8 mouse cellular contexts compared by ENCODE assay signal in genomic region chr2:39097993-39098392, GRCm38 (mm10).
A peak's percentile ranks its signal among the peaks of the same experiment; 100 is the strongest.
DNase-seq lines count a peak whose midpoint lies in the region.

No protein-coding gene starts in this region.

- peak; percentile 12 for DNase-seq in embryo, embryonic 10.5 days (ENCODE audit: low spot score)
- DNase-seq in embryo, embryonic 11 days: no peak
- peak; percentile 3 for DNase-seq in lung, postnatal 10 days
- no peak for DNase-seq in lung, postnatal 4 days
- peak; percentile 52 for DNase-seq in c-Kit-positive CD71-positive TER-119-positive erythroid progenitor cells, embryonic 14.5 days (ENCODE audit: low spot score)
- DNase-seq in thymus, postnatal 25 days: peak; percentile 4
- no peak for DNase-seq in frontal cortex, postnatal 25 days (ENCODE audit: low spot score in 2 of 2)
- DNase-seq in cerebellum, adult 8-10 months: no peak

Comparison
In these comparisons a context has a peak if more than half of its experiments do, and no peak if none do; other contexts are left out.
1. DNase-seq: peak in embryo, embryonic 10.5 days (single experiment), lung, postnatal 10 days (single experiment), c-Kit-positive CD71-positive TER-119-positive erythroid progenitor cells, embryonic 14.5 days (single experiment) and thymus, postnatal 25 days (single experiment); none in embryo, embryonic 11 days (single experiment), lung, postnatal 4 days (0 of 2), frontal cortex, postnatal 25 days (0 of 2) and cerebellum, adult 8-10 months (single experiment).